Mouse (Mus musculus): ENCODE data around the gene Olfr1098.

Olfr1098 gene
- long read RNA-seq, experiment 1, result 0 reads
- long read RNA-seq, experiment 2, result 0 reads

GRCm38 (mm10) chr2:86924445-86924844 lies at the start of gene Olfr1098:
Gene Olfr1098 (minus strand): TSS chr2:86924545.
- intact Hi-C loops (cut with DNase I), result no loop called here

- intact Hi-C loops (cut with DNase I), result no loop called here
Measured at GRCm38 (mm10) chr2:86960593-86960992, 36.2 kb upstream of the Olfr1098 start, which contains the start of gene Olfr1099. Gene Olfr1099 (minus strand): TSS chr2:86960693.

GRCm38 (mm10) chr2:86926557-86926956 lies 2.2 kb upstream of the Olfr1098 start:
- intact Hi-C loops (cut with DNase I), result no loop called here

GRCm38 (mm10) chr2:86905647-86906046 lies 18.7 kb downstream of the Olfr1098 start:
- intact Hi-C loops (cut with DNase I), result no loop called here

GRCm38 (mm10) chr2:86892116-86892515 lies 32.2 kb downstream of the Olfr1098 start, which contains the start of gene Olfr1097:
Gene Olfr1097 (minus strand): TSS chr2:86892216.
- intact Hi-C loops (cut with DNase I), result no loop called here

- intact Hi-C loops (cut with DNase I), result no loop called here
Measured at GRCm38 (mm10) chr2:86874702-86875101, 49.6 kb downstream of the Olfr1098 start, which contains the start of gene Gm13723. Gene Gm13723 (minus strand): TSS chr2:86874802.
